Mouse (Mus musculus) olfactory bulb, adult 2 months (tissue): ENCODE measurements around the gene Gpr1.

Source experiments
- CTCF ChIP-seq: fragments of 200-500 bp; IDR thresholded peaks from 2 replicates; pipeline ENCODE4 v1.5.1; 2012; ENCODE audit warnings: low read depth, mild to moderate bottlenecking, low read length, moderate library complexity; ENCODE audit not compliant: insufficient read depth
- POLR2A ChIP-seq: fragments of 200-500 bp; IDR thresholded peaks from 2 replicates; pipeline ENCODE4 v1.6.1; 2012; ENCODE audit warnings: mild to moderate bottlenecking, low read depth, low read length, moderate library complexity; ENCODE audit not compliant: insufficient read depth

- no peak for TF ChIP-seq POLR2A
- no peak for TF ChIP-seq CTCF
These were observed 9.5 kb downstream of the Gpr1 start for GRCm38 (mm10) chr1:63204660-63205394.
